In the genomic region with DNA sequence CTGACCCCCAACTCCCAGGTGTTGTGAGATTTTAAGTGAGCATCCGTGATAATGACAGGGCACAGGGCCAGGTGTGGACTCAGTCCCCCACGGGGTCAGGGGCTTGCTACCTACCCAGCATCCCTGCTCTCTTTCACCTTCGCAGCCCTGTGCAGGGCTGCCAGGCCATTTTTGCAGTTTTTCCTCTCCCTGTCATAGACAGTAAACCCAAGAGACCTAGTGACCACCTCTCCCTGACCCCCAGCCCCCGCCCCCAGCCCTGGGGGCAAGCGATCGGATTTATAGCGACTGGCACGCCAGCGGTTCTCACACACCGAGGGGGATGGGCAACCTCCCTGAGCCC, we compare ENCODE assay signal across 8 mouse cellular contexts. TPM values are rescaled to one million over a fixed set of nuclear protein-coding genes. Genes with fewer than 3 reads are reported as not detected.
DNase-seq lines count a peak whose midpoint lies in the region; ATAC-seq and TF ChIP-seq lines count a peak whose summit lies in the region.

No protein-coding gene starts in this region.

- TF ChIP-seq EP300 in stomach, postnatal 0 days (optimal IDR thresholded peaks at IDR 0.05), result no peak

- H3K9ac ChIP-seq in liver, embryonic 11.5 days (ENCODE audit: low read depth, low read length), result peak overlapping the region; percentile 83
- H3K9ac ChIP-seq in stomach, postnatal 0 days (ENCODE audit: low read length), result peak overlapping the region; percentile 90

- H3K4me1 ChIP-seq in erythroblast, embryonic 14.5 days (ENCODE audit: control insufficient read depth), result peaks cover 27% of the 10 kb centered on the region
- H3K4me1 ChIP-seq in liver, embryonic 11.5 days (replicated peaks; ENCODE audit: control insufficient read depth, insufficient read depth, low read length), result peaks cover 9% of the 10 kb centered on the region
- H3K4me1 ChIP-seq in stomach, postnatal 0 days (replicated peaks; ENCODE audit: control insufficient read depth, insufficient read depth), result peaks cover 6% of the 10 kb centered on the region

- no peak for TF ChIP-seq CTCF in stomach, postnatal 0 days (IDR thresholded peaks at IDR 0.05; ENCODE audit: low read depth)

- DNase-seq in right cerebral cortex, postnatal 4 days, result peak; percentile 29
- no peak for DNase-seq in right cerebral cortex, adult 18-20 months
- no peak for DNase-seq in liver, embryonic 11.5 days (ENCODE audit: low spot score)
- no peak for DNase-seq in stomach, postnatal 0 days (ENCODE audit: low spot score)
- no peak for DNase-seq in thymus, postnatal 25 days
- DNase-seq in thymus, postnatal 14 days, result no peak

- H3K27ac ChIP-seq in liver, embryonic 11.5 days (ENCODE audit: low read depth, low read length), result no peak overlapping the region
- H3K27ac ChIP-seq in stomach, postnatal 0 days (replicated peaks), result peak overlapping the region; percentile 88

- H3K4me3 ChIP-seq in erythroblast, embryonic 14.5 days (replicated peaks), result peak overlapping the region; percentile 65
- H3K4me3 ChIP-seq in liver, embryonic 11.5 days (ENCODE audit: low read depth, low read length), result peak overlapping the region; percentile 61
- H3K4me3 ChIP-seq in stomach, postnatal 0 days (ENCODE audit: low read depth, low read length), result peak overlapping the region; percentile 86

- no peak for ATAC-seq in erythroblast, adult 5-6 weeks (replicated peaks; ENCODE audit: low FRiP score, poor library complexity, severe bottlenecking)
- no peak; the same call in 1 of the 2 replicates for ATAC-seq in liver, embryonic 11.5 days (replicated peaks; ENCODE audit: low FRiP score)
- no peak for ATAC-seq in stomach, postnatal 0 days (ENCODE audit: low FRiP score, low TSS enrichment)

- WGBS in liver, embryonic 11.5 days, result 6% methylated on average over 10 of the region's 10 CpGs
- 3% methylated on average over 10 of the region's 10 CpGs for WGBS in stomach, postnatal 0 days

- H3K36me3 ChIP-seq in erythroblast, embryonic 14.5 days (ENCODE audit: control insufficient read depth), result no peaks in the 10 kb centered on the region
- no peaks in the 10 kb centered on the region for H3K36me3 ChIP-seq in liver, embryonic 11.5 days (ENCODE audit: control insufficient read depth, insufficient read depth, low read length)
- 0 out of 2 replicates have a peak, but pooled peaks cover 4% of the 10 kb centered on the region for H3K36me3 ChIP-seq in stomach, postnatal 0 days (ENCODE audit: control insufficient read depth, insufficient read depth, low read length)

- H3K4me2 ChIP-seq in liver, embryonic 11.5 days, result peak overlapping the region; percentile 79
- peak overlapping the region; percentile 88 for H3K4me2 ChIP-seq in stomach, postnatal 0 days (replicated peaks; ENCODE audit: low read depth)

- H3K27me3 ChIP-seq in erythroblast, embryonic 14.5 days (ENCODE audit: control insufficient read depth), result peaks cover 61% of the 10 kb centered on the region
- peaks cover 16% of the 10 kb centered on the region for H3K27me3 ChIP-seq in liver, embryonic 11.5 days (replicated peaks; ENCODE audit: control insufficient read depth, insufficient read depth, low read length)
- no peaks in the 10 kb centered on the region for H3K27me3 ChIP-seq in stomach, postnatal 0 days (ENCODE audit: control insufficient read depth, insufficient read depth, low read length)

- H3K9me3 ChIP-seq in erythroblast, embryonic 14.5 days (ENCODE audit: control insufficient read depth, low read length), result no peaks in the 10 kb centered on the region
- H3K9me3 ChIP-seq in liver, embryonic 11.5 days (ENCODE audit: control insufficient read depth, low read length), result no peaks in the 10 kb centered on the region
- H3K9me3 ChIP-seq in stomach, postnatal 0 days (ENCODE audit: control insufficient read depth, low read length), result no peaks in the 10 kb centered on the region

RNA-seq across cellular contexts. Expression of a gene that starts 0.4 kb away (rescaled TPM):
- polyA plus RNA-seq in erythroblast, embryonic 14.5 days (2012), result 0.02 and 0.05 TPM in 2 replicates
- 0.42 and 0.96 TPM in 2 replicates for total RNA-seq in erythroblast, adult 5-6 weeks (2015; ENCODE audit: low replicate concordance)
- 0.28 and 0.85 TPM in 2 replicates for total RNA-seq in erythroblast, adult 5-6 weeks (2017; ENCODE audit: low replicate concordance)
- 7.4 and 8.2 TPM in 2 replicates for polyA plus RNA-seq in liver, embryonic 11.5 days (2014; fragmentation: Nextera tagmentation; extraction: Ambion mirVana)
- 4.8 and 5.0 TPM in 2 replicates for polyA plus RNA-seq in stomach, postnatal 0 days (2015; fragmentation: Nextera tagmentation; extraction: Ambion mirVana)

RNA-seq across cellular contexts. Expression of a gene that starts 47.4 kb away (rescaled TPM):
- 0.09 and 1.1 TPM in 2 replicates for polyA plus RNA-seq in erythroblast, embryonic 14.5 days (2012)
- 28.2 and 42.2 TPM in 2 replicates for total RNA-seq in erythroblast, adult 5-6 weeks (2015; ENCODE audit: low replicate concordance)
- total RNA-seq in erythroblast, adult 5-6 weeks (2017; ENCODE audit: low replicate concordance), result 17.0 and 21.0 TPM in 2 replicates
- polyA plus RNA-seq in liver, embryonic 11.5 days (2014; fragmentation: Nextera tagmentation; extraction: Ambion mirVana), result 0.47 and 0.92 TPM in 2 replicates
- not detected in 2 replicates for polyA plus RNA-seq in stomach, postnatal 0 days (2015; fragmentation: Nextera tagmentation; extraction: Ambion mirVana)

RNA-seq across cellular contexts. Expression of a gene that starts 50.9 kb away (rescaled TPM):
- 130,484 and 191,888 TPM in 2 replicates for polyA plus RNA-seq in erythroblast, embryonic 14.5 days (2012)
- 143,341 and 149,783 TPM in 2 replicates for total RNA-seq in erythroblast, adult 5-6 weeks (2015; ENCODE audit: low replicate concordance)
- 224,706 and 268,423 TPM in 2 replicates for total RNA-seq in erythroblast, adult 5-6 weeks (2017; ENCODE audit: low replicate concordance)
- 25,282 and 25,421 TPM in 2 replicates for polyA plus RNA-seq in liver, embryonic 11.5 days (2014; fragmentation: Nextera tagmentation; extraction: Ambion mirVana)
- 728 and 926 TPM in 2 replicates for polyA plus RNA-seq in stomach, postnatal 0 days (2015; fragmentation: Nextera tagmentation; extraction: Ambion mirVana)

Comparison
In these comparisons a context has a peak if more than half of its experiments do, and no peak if none do; other contexts are left out.
1. RNA of a gene that starts 50.9 kb away (polyA plus RNA-seq): 130,484 to 191,888 TPM in erythroblast, embryonic 14.5 days and 25,282 to 25,421 TPM in liver, embryonic 11.5 days; 728 to 926 TPM in stomach, postnatal 0 days; every median in the first group is over 10 times any median in the second.
2. Peak in every context shown above with its lines, with median percentiles within 50 percentile points of each other: H3K4me3 ChIP-seq.